Mouse (Mus musculus) brain, embryonic 18.5 days (tissue): ENCODE measurements around the gene Cela3a.
"Not testable (repeated sequence)": the region's sequence is repeated elsewhere in the genome, so short reads cannot be mapped to it uniquely, and the experiment has no call there.

ENCODE experiments used
- DNase-seq: peaks from one replicate; pipeline ENCODE4 v3.0.0-alpha.2; 2012; ENCODE audit warnings: low read depth, low spot score

Cela3a gene

GRCm38 (mm10) chr4:137414936-137415335 lies 5.3 kb upstream of the Cela3a start:
- DNase-seq, result no peak

DNA sequence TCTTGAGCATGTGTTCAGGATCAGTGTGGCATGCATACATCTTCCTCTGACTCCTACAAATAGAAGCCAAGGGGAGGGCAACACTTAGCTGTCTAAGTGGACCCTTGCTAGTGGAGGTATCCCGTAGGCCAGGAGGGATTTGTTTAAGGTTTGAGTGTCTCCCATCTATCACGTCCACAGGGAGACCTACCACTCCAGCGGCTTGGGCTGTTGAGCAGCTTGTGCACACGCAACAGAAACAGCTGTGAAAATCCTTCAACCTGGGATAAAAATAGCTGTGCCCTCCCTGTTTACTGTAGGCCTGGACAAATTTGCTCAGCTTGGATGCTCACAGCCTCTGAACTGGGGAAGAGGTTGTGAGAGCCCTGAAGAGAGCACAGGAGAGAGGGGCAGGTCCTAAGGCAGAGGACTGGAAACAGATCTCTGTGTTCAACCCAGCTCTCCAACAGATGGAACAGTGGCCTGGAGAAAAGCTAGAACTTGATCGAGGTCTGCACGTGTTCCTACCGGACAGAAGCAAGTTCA lies 2.7 kb upstream of the Cela3a start:
- DNase-seq, result not testable (repeated sequence)

DNA sequence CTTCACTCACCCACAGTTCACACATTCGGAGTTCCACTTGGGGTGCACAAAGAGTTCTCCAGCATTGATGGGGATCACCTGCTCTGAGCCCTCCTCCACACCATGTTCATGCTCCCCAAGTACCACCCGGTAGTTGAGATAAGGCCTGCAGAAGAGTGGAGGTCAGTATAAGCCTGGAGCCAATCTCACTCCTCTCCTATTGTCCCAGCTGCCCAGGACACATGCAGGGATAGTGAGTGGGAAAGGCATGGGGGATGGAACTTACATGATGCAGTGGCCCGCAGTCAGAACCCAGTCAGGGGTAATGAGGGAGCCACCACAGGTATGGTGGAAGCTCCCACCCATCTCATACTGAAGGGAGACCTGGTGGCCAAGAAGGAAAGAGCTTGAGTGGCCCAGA lies 4.0 kb downstream of the Cela3a start:
- no peak for DNase-seq

- no peak for DNase-seq
These were observed 12.7 kb downstream of the Cela3a start for GRCm38 (mm10) chr4:137396641-137397525.

DNA sequence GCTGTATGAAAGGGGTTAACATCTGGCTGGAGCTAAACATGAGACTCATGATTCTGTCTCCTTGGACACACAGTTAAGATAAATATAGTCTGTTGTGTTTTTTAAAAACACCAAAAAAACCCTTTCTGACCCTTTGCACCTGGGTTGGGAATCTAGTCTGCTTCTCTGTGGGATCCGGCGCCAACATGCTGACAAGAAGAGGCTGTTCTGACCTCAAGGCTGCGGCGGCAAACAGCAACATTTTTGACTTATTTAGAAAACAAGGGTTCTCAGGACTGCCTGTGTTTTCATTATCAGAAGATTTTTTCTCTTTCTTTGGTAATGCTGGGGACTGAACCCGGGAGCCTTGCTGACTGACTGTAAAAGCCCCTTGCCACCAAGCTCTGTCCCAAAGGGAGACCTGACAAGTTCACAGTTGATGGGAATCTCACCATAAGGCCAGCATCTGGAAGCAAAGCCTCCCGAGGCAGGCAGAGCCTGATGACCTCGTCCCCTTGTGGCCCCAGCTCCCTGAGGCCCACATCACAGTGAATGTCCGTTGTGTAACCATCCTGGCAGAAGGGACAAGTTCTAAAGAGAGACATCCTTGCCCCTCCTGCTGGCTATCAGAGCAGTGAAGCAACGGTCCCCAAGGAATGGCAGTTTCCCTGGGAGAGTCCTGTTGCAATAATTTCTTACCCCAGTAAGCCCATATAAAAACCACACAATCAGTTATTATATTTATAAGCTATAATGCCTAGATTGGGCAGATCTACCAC lies 16.0 kb downstream of the Cela3a start:
- DNase-seq, result no peak

GRCm38 (mm10) chr4:137392874-137393273 lies 16.7 kb downstream of the Cela3a start:
- DNase-seq, result no peak

- no peak for DNase-seq
These were observed 18.3 kb downstream of the Cela3a start for GRCm38 (mm10) chr4:137391287-137391686.

DNA sequence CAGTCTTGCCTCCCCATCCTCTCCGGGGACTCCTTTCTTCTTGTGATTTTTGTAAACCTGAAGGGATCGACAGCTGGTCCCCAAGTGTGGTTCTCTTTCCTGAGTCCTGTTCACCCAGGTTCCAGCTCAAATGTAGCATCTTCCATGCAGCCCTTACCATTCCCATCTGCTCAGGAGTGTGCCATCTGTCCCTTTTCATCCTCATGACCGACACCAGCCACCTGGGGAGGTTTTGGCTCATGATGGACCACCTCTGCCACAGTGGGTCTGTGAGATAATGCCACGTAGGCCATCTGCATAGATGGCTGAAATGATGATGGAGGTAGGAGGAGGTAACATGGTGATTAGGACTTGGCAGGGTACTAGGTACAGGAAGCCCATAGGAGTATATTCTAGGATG lies 19.4 kb downstream of the Cela3a start:
- no peak for DNase-seq

GRCm38 (mm10) chr4:137388983-137389382 lies 20.6 kb downstream of the Cela3a start:
- no peak for DNase-seq

DNA sequence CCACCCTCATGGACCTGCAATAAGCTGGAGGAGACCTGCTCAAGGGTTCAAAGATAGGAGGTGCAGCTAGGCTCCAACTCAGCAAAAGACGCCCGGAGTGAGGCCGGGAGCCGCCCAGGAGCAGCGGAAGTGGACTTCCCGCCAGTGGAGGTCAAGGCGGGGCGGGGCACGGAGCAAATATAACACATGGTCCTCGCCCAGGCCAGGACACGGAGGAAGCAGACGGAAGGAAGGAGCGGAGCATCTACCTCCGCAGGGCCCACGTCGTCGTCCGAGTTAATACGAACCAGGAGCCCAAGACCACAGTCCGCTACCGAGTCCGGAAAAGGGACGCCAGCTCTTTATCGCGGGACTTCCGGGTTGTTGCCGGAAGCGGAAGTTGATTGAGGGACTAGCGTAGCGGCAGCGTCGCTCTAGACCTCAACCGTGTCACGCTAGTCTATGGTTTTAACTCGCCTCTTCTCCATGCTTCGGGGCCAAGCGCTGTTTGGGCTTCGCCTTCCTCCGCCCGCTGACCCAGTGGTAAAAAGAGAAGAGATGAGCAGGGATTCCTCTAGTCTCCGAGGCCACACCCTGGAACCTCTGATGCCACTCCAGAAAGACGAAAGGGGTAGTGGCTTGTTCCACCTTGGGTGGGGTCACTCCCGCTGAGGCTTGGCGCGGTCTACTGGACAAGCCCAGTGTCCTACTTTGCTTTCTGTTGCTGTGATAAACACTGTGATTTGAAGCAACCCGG lies 21.4 kb downstream of the Cela3a start:
- DNase-seq, result peak; percentile 78

DNA sequence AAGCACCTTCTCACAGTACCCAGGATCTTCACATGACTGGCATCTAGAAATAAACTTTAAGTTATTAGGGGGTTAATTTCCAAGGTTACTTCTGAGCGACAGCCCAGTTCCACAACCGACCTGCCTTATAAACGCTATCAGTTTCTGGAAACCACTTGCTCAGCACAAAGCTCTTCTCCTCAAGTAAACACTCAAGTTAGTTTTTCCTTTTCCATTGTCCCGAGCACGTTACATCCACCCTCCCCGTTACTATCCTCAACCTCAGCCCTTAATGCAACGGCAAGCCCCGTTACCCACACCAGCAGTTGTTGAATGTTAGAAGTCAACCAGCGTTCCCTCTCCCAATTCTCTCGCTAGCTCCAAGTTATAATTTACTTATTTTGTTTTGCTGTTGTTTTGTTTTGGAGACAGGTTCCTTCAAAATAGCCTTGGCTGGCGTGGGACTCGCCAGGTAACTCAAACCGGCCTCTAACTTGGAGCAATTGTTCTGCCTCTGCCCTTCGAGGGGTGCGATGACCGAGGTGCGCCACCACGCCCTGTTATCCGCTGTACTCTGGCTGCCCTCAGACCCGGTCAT lies 22.0 kb downstream of the Cela3a start:
- no peak for DNase-seq

DNA sequence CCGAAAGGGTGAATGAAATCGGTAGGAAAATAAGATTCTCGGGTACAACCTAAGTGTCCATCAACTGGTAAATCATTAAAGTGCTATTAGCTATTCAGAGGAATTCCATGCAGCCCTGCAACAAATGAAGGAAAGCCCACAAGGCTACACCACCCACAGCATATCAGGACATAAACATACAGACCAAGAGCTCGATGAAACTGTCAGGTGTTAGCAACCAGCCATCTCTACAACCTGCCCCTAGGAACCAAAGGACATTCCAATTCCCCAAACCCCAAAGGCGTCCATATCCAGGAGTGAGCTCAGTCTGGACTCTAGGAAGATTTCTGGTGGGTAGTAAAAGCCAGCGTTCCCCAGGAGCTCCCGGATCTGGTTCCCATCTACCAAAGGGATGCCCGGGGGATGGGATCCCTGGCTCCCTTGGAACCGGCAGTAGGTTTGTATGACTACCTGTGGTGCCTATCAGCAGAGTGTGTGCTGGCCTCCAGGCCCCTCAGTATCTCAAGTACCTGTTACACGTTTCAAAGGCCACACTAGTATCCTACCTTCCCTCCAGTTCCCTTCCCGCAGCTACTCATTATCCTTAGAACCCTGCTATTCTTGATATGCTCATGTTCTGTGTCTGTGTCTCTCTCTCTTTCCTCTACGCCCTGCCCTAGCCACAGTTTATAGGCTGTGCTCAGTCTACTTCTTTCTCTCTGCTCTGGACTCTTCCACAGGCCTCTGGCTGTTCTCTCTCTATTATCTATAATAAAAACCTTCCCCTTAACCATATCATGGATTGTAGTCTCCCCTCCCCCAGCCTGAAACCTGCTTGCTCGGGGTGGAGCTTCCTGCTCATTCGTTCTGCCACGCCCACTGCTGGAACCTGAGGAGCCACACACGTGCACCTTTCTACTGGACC lies 28.6 kb downstream of the Cela3a start:
- no peak for DNase-seq

DNA sequence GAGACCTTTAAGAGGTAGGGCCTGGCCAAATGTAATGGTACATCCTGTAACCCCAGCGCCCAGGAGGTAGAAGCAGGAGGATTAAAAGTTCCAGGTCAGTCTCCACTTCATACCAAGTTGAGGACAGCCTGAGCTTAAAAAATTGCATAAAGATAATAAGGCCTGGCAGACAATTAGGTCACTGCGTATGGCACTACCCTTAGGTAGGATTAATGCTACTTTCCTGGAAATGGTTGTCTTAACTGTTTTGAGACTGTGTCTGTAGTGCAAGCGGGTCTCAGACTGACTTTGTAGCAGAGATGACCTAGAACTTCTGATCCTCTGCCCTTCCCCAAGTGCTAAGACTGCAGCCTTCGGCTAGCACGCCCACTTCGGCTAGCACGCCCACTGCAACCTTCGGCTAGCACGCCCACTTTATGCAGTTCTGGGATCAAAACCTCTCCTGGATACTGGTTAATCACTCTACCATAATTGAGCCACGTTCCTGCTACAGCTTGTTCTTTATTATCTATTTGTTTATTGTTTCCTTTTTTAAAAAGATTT lies 29.8 kb downstream of the Cela3a start:
- DNase-seq, result no peak

- DNase-seq, result no peak
These were observed 30.5 kb downstream of the Cela3a start for GRCm38 (mm10) chr4:137379085-137379484.

DNA sequence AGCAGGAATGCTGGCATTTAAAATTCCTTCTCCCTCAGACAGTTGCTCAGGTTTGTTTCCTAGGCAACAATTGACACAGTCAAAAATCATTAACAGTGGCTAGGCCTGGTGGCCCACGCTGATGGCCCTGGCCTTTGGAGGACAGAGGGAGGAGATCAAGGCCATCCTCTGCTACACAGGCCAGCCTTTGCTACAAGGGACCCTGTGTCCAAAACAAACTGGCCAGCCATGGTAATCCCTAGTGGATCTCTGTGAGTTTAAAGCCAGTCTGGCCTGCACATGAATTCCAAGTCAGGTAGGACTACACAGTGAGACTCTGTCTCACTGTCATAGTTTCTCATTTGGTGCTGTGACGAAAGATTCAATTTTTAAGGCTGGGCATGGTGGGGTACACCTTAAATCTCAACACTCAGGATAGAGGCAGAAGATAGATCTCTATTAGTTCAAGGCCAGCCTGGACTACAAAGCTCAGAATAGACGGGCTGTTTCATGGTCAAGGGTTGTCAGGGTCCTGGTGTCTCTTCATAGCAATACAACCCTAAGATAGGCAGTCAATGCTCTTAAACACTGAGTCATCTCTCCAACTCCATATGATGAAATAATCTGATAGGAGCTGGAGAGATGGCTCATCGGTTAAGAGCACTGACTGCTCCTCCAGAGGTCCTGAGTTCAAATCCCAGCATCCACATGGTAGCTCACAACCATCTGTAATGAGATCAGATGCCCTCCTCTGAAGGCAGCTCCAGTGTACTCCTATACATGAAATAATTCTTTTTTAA lies 31.9 kb downstream of the Cela3a start:
- DNase-seq, result no peak

DNA sequence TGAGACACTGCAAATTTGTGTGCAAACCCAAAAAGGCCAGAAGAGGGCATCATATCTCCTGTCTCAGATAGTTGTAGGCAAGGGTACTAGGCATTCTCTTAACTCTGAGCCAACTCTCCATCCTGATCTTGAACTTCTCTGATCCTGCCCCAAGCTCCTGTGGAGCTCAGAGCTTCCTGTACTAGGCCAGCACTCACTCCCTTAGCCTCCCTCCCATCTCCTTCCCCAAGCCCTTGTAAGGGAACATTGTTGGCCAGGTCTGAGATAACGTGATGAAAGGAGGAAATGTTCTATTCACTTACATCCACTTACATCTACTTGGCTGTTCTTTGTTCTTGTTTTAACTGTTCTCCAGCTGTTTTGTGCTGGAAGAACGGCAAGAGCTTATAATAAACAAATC lies 32.8 kb downstream of the Cela3a start:
- no peak for DNase-seq

DNA sequence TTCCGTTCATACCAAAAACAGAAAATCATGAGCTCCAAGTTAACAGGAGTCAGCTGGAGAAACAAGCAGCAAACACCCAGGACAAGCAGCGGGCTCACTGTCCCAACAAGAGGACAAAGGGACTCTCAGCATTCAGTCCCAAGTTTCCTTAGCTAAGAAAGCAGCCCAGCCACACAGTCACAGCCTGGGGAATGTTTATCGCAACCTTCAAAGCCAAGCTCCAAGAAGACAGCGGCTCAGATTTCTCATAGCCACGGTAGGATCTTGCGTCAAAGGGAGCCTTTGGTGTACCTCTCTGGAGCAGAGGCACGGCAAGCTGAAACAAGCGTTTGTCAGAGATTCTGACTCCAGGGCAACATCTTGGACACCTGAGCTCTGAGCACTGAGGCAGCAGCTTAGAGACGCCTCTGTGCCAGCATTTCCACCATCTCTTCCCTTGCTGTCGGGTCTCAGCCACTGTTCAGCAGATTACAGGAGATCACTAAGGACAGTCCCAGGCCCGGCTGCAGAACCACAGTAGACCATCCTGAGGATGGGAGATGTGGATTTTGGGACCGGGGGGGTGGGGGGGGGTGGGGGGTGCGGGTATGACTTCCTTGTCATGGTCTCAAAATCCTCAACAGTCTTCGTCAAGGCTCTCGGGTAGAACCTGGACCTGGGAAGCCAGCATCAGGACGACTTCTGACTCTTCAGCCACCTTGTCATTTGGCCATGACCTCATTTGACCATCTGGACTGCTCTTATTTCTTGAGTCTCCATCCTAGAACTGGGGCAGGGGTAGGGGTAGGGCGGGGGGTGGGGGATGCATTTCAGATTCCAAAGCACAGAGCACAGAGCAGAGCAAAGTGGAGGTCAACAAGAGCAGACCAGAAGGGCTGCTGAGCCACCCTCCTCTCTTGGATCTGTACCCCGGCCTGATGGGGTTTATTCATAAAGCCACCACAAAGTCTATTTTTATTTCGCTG lies 34.0 kb downstream of the Cela3a start:
- DNase-seq, result no peak

DNA sequence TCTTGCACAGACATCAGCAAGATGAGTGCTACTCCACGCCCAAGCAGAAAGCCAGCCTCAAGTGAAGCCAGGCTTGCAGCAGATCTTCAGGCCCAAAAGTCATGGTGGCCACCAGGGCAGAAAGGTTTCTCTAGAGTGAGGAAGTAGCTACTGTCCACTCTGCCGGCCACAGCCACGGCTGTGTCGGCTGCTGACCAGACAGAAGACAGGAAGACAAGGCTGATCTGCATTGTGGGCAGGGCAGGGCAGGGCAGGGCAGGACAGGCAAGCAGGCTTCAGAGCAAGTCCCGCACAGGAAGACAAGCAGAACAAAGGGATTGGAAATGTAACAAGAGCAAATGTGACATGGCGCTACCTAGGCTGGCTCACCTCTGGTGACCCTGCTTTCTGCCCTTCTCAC lies 35.9 kb downstream of the Cela3a start:
- DNase-seq, result no peak
